Mouse (Mus musculus) C2C12 (cell line): ENCODE measurements around the gene Sla2.

Experiments used
- MYOG ChIP-seq: IDR thresholded peaks from one replicate; pipeline ENCODE4 v1.6.1; 2011; ENCODE audit not compliant: control insufficient read depth, insufficient read length; ENCODE audit errors: extremely low read depth
- USF1 ChIP-seq: IDR thresholded peaks from one replicate; pipeline ENCODE4 v1.6.1; 2011; ENCODE audit warnings: low read depth, mild to moderate bottlenecking, control low read depth, moderate library complexity

DNA sequence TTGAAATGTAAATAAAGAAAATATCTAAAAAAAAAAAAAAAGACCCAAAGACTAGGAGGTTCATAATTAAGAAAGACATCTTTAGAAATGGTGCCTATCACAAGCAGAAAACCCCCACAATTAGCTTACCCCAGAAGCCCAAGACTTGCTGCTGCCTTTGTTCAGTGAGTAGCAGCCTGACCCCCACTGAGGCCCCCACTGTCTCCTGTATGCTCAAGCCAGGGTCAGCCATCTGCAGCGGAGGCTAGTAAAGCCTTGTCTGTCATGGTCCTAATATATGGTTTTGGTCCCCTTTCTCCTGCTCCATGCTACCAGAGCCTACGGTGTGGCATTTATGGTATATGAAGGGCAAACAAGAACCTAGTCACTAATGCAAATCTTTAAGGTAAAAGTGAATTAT lies 14.4 kb upstream of the Sla2 start:
- TF ChIP-seq MYOG (no peak), USF1 (no peak)
